Mouse (Mus musculus) c-Kit-positive CD71-negative TER-119-negative erythroid progenitor cells, embryonic 14.5 days (primary cell): ENCODE data around the gene Spata45.

ENCODE experiments used
- DNase-seq: peaks from one replicate; pipeline ENCODE4 v3.0.0-alpha.2; 2013; ENCODE audit warnings: low read depth

Gene Spata45

GRCm38 (mm10) chr1:191084951-191085559 is 48.6 kb downstream of the Spata45 start:
- DNase-seq = no peak

DNA sequence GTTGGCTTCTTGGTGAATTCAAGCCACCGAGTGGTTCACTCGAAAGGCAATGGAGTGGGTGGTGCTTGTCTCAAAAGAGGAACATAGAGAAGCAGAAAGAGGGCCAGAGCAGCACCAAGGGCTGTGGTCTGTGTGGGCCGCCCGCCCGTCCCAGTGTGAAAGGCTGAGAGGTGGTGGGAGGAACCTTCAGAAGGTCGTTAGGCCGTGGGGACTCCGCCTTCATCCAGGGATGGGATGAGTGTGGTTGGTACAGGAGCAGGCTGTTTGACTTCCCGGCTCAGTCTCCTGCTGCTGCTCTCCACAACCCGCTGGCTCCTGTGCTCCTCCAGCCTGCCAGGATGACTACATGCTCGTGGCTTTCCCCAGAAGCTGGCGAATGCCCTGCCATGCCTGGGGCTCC is 49.2 kb downstream of the Spata45 start:
- no peak for DNase-seq

DNA sequence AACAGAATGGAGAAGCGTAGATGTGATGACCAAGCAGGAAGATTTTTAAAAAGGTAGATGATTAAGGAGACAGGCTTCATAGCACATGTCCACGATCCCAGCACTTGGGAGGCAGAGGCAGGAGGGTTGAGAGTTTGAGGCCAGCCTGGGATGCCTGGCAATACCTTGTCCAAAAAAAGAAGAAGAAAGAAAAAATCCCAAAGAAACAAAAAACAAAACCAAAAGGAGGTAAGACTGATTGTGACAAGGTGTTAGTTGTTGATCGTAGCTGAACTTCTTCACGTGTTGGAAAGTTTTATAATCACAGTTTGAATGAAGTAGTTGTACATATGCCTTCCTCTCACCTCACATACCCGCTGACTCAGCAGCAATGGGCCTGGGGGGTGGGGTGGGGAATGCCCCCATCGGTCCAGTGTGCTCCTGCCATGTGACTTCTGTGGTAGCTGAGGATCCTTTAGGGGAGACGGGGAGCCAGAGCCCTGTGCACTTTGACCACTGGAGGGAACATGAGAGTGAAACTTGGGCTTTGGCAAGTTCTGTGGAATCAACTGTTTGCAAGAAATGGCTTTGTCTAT is 50.0 kb downstream of the Spata45 start:
- DNase-seq = no peak

DNA sequence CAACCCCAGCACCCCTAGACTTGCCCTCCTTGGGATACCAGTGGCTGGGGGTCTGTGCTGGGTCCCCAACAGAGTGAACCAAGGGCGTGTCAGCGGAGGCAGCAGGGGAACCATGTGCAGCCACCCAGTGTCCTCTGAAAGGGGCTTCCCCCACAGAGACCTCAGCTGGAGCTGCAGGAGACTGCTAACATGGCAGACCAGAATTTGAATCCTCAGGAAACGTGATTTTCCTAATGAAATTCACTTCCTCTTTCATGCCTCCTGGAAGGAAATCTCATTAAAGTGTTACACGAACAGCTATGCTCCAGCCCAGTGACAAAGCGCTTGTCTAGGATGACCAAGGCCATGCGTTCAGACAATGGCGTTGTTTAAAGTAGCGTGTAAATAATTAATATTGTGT is 50.5 kb downstream of the Spata45 start:
- no peak for DNase-seq

GRCm38 (mm10) chr1:191087955-191088354 is 51.5 kb downstream of the Spata45 start:
- DNase-seq = no peak

GRCm38 (mm10) chr1:191089355-191089754 is 52.9 kb downstream of the Spata45 start:
- DNase-seq = no peak

DNA sequence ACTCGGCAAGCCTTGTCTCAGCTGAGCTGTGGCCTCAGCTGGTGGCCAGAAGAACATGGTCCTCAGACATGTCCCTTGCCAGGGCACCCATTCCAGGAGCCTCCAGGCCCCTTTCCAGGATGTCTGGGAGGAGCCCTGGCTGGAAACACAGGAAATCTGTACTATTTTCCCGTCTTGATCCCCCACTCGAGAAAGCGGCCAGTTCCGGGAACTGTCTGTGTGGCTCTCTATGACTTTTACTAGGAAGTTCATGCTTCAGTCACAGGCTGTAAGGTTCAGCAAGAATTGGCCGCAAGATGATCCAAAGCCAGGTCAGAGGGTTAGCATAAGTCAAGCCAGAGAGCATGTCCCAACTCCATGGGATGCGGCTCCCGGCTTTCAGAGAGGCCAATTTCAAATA is 55.6 kb downstream of the Spata45 start:
- no peak for DNase-seq
